Mouse (Mus musculus) spleen, adult 2 months (tissue): ENCODE measurements around the gene Tmc7. TPM values are rescaled to one million over a fixed set of nuclear protein-coding genes. Genes with fewer than 3 reads are reported as not detected.

ENCODE experiments used
- DNase-seq, 2 experiments: peaks; one replicate each; pipeline versions ENCODE4 v3.0.0 to v3.0.0-alpha.2; 2012 to 2021; ENCODE audit warnings: low spot score in 2 of 2, low read depth in 1 of 2
- H3K27ac ChIP-seq: fragments of 200-500 bp; 2 replicates; pipeline ENCODE4 v1.5.1; 2012; ENCODE audit warnings: low read length, inconsistent platforms; ENCODE audit not compliant: insufficient read depth
- H3K27me3 ChIP-seq: fragments of 200-500 bp; 2 replicates; pipeline ENCODE4 v1.6.1; 2012; ENCODE audit warnings: mild to moderate bottlenecking, moderate library complexity, low read length, inconsistent platforms; ENCODE audit not compliant: control insufficient read depth, insufficient read depth
- H3K36me3 ChIP-seq: fragments of 200-500 bp; 2 replicates; pipeline ENCODE4 v1.6.1; 2012; ENCODE audit warnings: mild to moderate bottlenecking, low read length, inconsistent platforms; ENCODE audit not compliant: control insufficient read depth, insufficient read depth
- H3K4me1 ChIP-seq: fragments of 200-500 bp; 2 replicates; pipeline ENCODE4 v1.6.1; 2011; ENCODE audit warnings: inconsistent platforms; ENCODE audit not compliant: control insufficient read depth, insufficient read depth, insufficient read length
- H3K4me3 ChIP-seq: fragments of 200-500 bp; 2 replicates; pipeline ENCODE4 v1.5.1; 2011; ENCODE audit warnings: mild to moderate bottlenecking, inconsistent platforms; ENCODE audit not compliant: insufficient read depth, insufficient read length; ENCODE audit errors: extremely low read depth
- CTCF ChIP-seq: fragments of 200-500 bp; IDR thresholded peaks from 2 replicates; pipeline ENCODE4 v1.5.1; 2011; ENCODE audit warnings: mild to moderate bottlenecking, inconsistent platforms; ENCODE audit not compliant: insufficient read depth, insufficient read length, insufficient replicate concordance; ENCODE audit errors: extremely low read depth
- POLR2A ChIP-seq: fragments of 200-500 bp; IDR thresholded peaks from 2 replicates; pipeline ENCODE4 v1.6.1; 2011; ENCODE audit warnings: low read depth, low read length, inconsistent platforms
- WGBS: fragments of 180-500 bp; shearing (Covaris S2); methylation state at CpG from one replicate; pipeline ENCODE4 v1.1.7; 2018; 5-methylcytosine and 5-hydroxymethylcytosine counted together
- polyA plus RNA-seq: library from polyadenylated mRNA; depleted of rRNA; stranded (reverse); fragments of >200 nt; gene quantifications from 2 replicates; pipeline ENCODE4 v1.2.3, GENCODE M21; 2012; rRNA removed

Tmc7 gene
- polyA plus RNA-seq, 1 experiment, result 0.07 TPM

DNA sequence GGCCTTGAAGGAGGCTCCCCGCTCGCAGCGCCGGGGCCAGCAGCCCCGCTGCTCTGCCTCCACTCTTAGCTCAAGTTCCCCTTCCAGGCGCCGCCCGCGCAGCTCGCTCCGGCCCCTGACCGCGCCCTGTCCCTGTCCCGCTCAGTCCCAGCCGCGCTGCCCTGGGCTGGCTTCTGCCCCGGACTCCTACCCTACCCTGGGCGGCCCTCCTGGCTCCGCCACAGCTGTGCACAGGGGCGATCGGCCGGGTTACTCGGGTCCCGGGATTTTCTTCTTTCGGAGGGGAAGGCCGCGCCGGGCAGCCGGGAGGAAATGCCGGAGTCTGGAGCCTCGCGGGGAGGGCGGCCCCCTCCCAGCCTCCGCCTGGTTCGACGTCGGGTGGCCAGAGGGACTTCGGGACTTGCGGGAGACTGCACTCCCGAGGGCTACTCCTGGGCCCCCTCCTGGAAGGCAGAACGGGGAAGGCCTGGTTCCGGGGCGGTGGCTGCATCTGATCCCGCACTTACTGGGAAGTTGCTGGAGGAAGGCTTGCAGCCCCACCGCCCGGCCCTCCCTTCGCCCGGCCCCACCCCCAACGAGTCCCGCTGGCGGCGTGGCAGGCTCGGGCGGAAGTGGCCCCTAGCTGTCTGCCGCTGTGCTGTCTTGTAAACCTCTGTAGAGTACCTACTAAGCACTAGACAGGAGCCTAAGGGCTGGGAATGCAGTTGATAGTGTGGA, 92.9 kb downstream of the Tmc7 start, which contains the start of gene Itpripl2:
Gene Itpripl2 (minus strand): TSS at position 545 of the 717 bp plus-strand sequence.
- 1% methylated on average over 55 of the region's 55 CpGs for WGBS
- Histone ChIP-seq H3K27ac (peak within 1 kb of the TSS; percentile 80), H3K4me1 (peaks cover 16% of the 10 kb centered on the region), H3K4me3 (peak within 1 kb of the TSS; percentile 64), H3K36me3 (no peaks in the 10 kb centered on the region), H3K27me3 (peaks cover 7% of the 10 kb centered on the region; the same call in 1 of the 2 replicates)
- DNase-seq, result peak in 1 of 2 experiments; percentile 46
- TF ChIP-seq CTCF (no peak), POLR2A (no peak)

DNA sequence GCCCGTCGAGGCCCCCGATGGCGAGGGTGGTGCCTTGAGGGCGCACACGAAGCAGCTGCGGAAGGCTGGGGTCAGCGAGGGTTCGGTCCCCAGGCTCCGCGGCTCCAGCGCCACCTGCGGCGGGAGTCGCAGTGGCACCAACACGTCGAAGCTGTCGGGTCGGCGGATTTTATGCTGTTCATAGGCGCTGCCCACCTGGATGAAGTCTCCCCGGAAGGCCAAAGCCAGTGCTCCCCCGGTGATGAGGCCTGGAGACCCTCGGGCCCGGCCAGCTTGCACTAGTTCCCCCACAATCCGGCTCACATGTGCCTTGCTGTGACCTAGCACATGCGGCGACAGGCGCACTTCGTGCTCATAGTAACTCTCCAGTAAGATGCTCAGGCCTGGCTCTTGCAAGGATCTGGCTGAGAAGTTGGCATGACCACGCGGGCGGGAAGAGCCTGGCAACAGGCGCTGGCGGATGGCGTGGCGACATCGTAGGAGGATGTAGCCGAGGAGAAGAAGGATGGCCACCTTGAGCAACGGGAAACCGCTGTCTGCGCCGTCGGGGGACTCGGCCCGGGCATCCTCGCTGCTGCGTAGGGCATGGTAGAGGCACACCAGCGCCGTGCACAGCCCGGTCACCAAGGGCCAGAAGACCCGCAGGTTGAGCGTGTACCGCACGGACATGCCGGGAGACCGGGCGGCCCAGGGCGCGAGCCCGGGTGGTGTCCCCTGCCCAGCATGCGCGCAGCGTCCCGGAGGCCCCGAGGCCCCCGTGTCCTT, 93.7 kb downstream of the Tmc7 start:
- H3K4me1 ChIP-seq, result peaks cover 16% of the 10 kb centered on the region
- TF ChIP-seq CTCF, result no peak
- TF ChIP-seq POLR2A, result no peak
- peak overlapping the region; percentile 64 for H3K4me3 ChIP-seq
- DNase-seq, result no peak
- peak overlapping the region; percentile 80 for H3K27ac ChIP-seq
- peaks cover 7% of the 10 kb centered on the region; the same call in 1 of the 2 replicates for H3K27me3 ChIP-seq
- WGBS, result 43% methylated on average over 67 of the region's 67 CpGs
- no peaks in the 10 kb centered on the region for H3K36me3 ChIP-seq

DNA sequence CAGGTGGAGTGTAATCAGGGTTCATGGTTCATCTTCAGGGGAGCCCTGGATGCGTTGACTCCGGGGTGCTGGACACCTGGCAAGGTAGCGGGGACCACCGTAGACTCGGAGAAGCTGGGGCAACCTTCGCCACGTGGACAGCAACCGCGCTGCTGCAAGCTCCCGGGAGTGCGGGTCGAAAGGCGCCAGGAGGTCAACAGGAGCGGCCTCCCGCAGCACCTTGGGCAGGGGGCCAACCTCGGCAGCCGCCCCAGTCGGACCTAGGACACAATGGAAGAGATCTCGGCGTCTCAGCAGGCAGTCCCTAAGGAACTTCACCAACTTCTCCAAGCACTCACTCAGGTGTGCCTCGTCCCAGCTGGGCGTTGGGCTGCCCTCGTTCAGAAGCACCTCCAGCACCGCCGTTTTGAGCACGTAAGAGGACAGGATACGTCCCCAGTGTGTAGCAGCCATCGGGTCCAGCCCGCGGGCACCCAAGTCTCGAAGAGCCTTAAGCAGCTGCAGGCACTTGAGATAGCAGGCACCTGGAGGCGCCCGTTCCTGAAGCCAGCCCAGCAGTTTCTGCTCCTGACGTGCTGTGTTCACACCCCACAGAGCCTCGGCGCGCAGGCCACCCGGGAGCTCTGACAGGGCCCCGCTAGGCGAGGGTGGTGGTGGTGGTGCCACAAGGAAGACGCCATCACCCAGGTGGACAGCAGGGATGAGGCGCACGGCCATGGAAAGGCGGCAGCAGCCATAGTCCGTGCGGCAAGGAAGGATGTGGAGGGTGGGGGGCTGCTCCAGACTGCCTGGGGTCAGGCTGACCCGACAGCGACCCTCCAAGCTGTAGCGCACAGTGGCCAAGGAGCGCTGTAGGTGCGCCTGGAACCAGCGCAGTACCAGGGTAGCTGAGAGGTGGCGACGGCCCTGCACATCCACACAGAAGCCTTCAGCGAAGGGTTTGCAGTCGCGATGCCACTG, 94.5 kb downstream of the Tmc7 start:
- 92% methylated on average over 57 of the region's 57 CpGs for WGBS
- no peak overlapping the region for H3K4me3 ChIP-seq
- peaks cover 16% of the 10 kb centered on the region for H3K4me1 ChIP-seq
- 0 out of 2 replicates have a peak overlapping the region, but pooled peaks have one; percentile 9 for H3K27ac ChIP-seq
- TF ChIP-seq CTCF, result no peak
- TF ChIP-seq POLR2A, result no peak
- no peaks in the 10 kb centered on the region for H3K36me3 ChIP-seq
- peak in 1 of 2 experiments; percentile 4 for DNase-seq
- H3K27me3 ChIP-seq, result peaks cover 7% of the 10 kb centered on the region; the same call in 1 of the 2 replicates

DNA sequence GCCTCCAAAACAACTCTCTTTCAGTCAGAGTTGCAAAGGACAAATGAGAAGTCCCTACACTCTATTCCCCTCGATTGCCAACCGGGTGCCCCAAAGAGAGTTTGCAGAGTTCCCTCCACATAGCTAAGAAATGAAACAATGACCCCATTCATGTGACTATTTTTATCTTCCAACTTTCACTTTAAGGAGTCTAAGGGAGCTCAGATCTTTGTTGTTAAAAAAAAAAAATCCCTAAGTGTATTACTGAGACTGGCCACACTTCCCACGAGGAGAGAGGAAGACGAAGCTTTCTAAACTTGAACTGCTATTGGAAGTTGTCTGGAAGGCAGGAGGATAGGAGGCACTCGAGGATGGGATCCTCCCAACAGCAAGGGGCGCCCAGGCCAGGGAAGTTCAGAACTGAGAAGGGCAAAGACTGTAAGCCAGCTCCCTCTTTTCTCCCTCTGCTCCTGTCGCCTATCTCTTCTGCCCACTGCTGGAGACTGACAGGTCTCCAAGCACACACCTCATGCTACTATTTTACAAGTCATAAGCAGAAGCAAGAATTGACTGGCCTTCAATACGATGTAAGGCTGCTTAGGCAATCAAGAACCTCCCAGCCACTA, 96.4 kb downstream of the Tmc7 start:
- Histone ChIP-seq H3K27ac (no peak overlapping the region; the same call in 1 of the 2 replicates), H3K4me1 (peaks cover 16% of the 10 kb centered on the region), H3K36me3 (no peaks in the 10 kb centered on the region), H3K27me3 (peaks cover 7% of the 10 kb centered on the region; the same call in 1 of the 2 replicates), H3K4me3 (no peak overlapping the region)
- no peak for DNase-seq
- 43% methylated on average over 8 of the region's 8 CpGs for WGBS
- TF ChIP-seq POLR2A (no peak), CTCF (no peak)

DNA sequence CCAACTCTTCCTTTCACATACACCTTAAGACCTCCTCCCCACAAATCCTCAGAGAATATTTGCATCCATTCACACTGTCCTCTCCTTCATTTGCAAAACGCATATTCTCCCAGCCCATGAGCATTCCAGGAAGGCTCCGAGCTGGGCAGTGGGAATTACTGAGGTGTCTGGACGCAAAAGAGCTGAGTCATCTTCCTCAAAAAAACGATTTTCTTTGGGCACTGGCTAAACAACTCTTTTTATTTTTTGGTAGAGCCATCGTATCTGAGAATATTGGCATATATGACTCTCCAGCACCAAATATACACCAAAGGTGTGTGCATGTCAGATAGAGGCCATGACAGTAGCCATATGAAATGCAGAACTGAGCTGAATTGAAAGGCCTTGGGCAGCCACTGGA, 97.6 kb downstream of the Tmc7 start:
- Histone ChIP-seq H3K4me1 (peaks cover 13% of the 10 kb centered on the region), H3K27me3 (peaks cover 6% of the 10 kb centered on the region; the same call in 1 of the 2 replicates)

More for the DNA sequence above, 97.6 kb downstream of the Tmc7 start:
- 70% methylated on average over 5 of the region's 5 CpGs for WGBS
- Histone ChIP-seq H3K4me3 (no peak overlapping the region), H3K27ac (no peak overlapping the region), H3K36me3 (no peaks in the 10 kb centered on the region)
- no peak for TF ChIP-seq POLR2A
- no peak for TF ChIP-seq CTCF
- no peak for DNase-seq

Other genes starting within 250 kb of the Tmc7 start
- gene Syt17, start 136.5 kb downstream of the Tmc7 start, polyA plus RNA-seq, result 0.12 and 0.25 TPM in 2 replicates
- gene Itpripl2, start 92.8 kb downstream of the Tmc7 start, polyA plus RNA-seq, result 7.6 and 10.4 TPM in 2 replicates
- 10.9 and 13.2 TPM in 2 replicates for gene Coq7, start 51.4 kb downstream of the Tmc7 start, polyA plus RNA-seq
- 0.02 TPM in 1 of 2 replicates, not detected in the other for gene Tmc5, start 12.6 kb upstream of the Tmc7 start, polyA plus RNA-seq
- 43.8 and 96.5 TPM in 2 replicates for gene Gde1, start 121.0 kb upstream of the Tmc7 start, polyA plus RNA-seq
- 1.4 and 1.5 TPM in 2 replicates for gene Ccp110, start 127.8 kb upstream of the Tmc7 start, polyA plus RNA-seq
- 27.6 and 31.3 TPM in 2 replicates for gene Vps35l, start 155.5 kb upstream of the Tmc7 start, polyA plus RNA-seq